Mouse (Mus musculus): ENCODE results near the gene Mrpl30. TPM values are rescaled to one million over a fixed set of nuclear protein-coding genes. Genes with fewer than 3 reads are reported as not detected.

Gene Mrpl30
- polyA plus RNA-seq, 1 experiment from 2014 or later: 240 TPM

- Histone ChIP-seq H3K27ac (peak overlapping the region; percentile 82), H3K36me3 (peaks cover 28% of the 10 kb centered on the region), H3K9me3 (no peaks in the 10 kb centered on the region), H3K4me1 (peaks cover 10% of the 10 kb centered on the region; the same call in 1 of the 2 replicates), H3K9ac (peak overlapping the region; percentile 69), H3K4me3 (peak overlapping the region; percentile 57), H3K27me3 (peaks cover 7% of the 10 kb centered on the region), H3K4me2 (peak overlapping the region; percentile 73)
- ATAC-seq (ENCODE audit: insufficient number of reproducible peaks, insufficient read depth, low FRiP score, low TSS enrichment, low read depth): peak; percentile 77
- WGBS: 6% methylated on average over 33 of the region's 33 CpGs
Measured at GRCm38 (mm10) chr1:37872131-37873067, 17.9 kb upstream of the Mrpl30 start.

GRCm38 (mm10) chr1:37873157-37873556 is 17.1 kb upstream of the Mrpl30 start:
- WGBS: 91% methylated on average over 4 of the region's 4 CpGs
- Histone ChIP-seq H3K4me2 (peak overlapping the region; percentile 73), H3K27ac (no peak overlapping the region), H3K9ac (no peak overlapping the region), H3K27me3 (peaks cover 7% of the 10 kb centered on the region), H3K4me3 (0 out of 2 replicates have a peak overlapping the region, but pooled peaks have one; percentile 57), H3K36me3 (peaks cover 35% of the 10 kb centered on the region), H3K4me1 (peaks cover 10% of the 10 kb centered on the region; the same call in 1 of the 2 replicates), H3K9me3 (no peaks in the 10 kb centered on the region)
- no peak for ATAC-seq (ENCODE audit: insufficient number of reproducible peaks, insufficient read depth, low FRiP score, low TSS enrichment, low read depth)

GRCm38 (mm10) chr1:37877736-37878460 is 12.4 kb upstream of the Mrpl30 start:
- Histone ChIP-seq H3K9me3 (no peaks in the 10 kb centered on the region), H3K4me3 (no peak overlapping the region), H3K4me2 (no peak overlapping the region), H3K4me1 (peaks cover 2% of the 10 kb centered on the region; the same call in 1 of the 2 replicates), H3K27ac (no peak overlapping the region), H3K27me3 (no peaks in the 10 kb centered on the region), H3K36me3 (peaks cover 71% of the 10 kb centered on the region), H3K9ac (no peak overlapping the region)
- WGBS: 94% methylated on average over 13 of the region's 13 CpGs
- no peak for ATAC-seq (ENCODE audit: insufficient number of reproducible peaks, insufficient read depth, low FRiP score, low TSS enrichment, low read depth)

- Histone ChIP-seq H3K9me3 (no peaks in the 10 kb centered on the region), H3K27ac (no peak overlapping the region), H3K9ac (no peak overlapping the region), H3K4me3 (no peak overlapping the region), H3K4me2 (no peak overlapping the region), H3K36me3 (peaks cover 54% of the 10 kb centered on the region), H3K4me1 (no peaks in the 10 kb centered on the region), H3K27me3 (no peaks in the 10 kb centered on the region)
- ATAC-seq (ENCODE audit: insufficient number of reproducible peaks, insufficient read depth, low FRiP score, low TSS enrichment, low read depth): no peak
- 80% methylated on average over 4 of the region's 4 CpGs for WGBS
Measured at GRCm38 (mm10) chr1:37883411-37883810, 6.9 kb upstream of the Mrpl30 start.

GRCm38 (mm10) chr1:37884451-37884850 is 5.8 kb upstream of the Mrpl30 start:
- H3K9me3 ChIP-seq: no peaks in the 10 kb centered on the region
- no peak overlapping the region for H3K9ac ChIP-seq
- H3K4me3 ChIP-seq: no peak overlapping the region
- no peaks in the 10 kb centered on the region for H3K27me3 ChIP-seq
- WGBS: 73% methylated on average over 4 of the region's 4 CpGs
- H3K27ac ChIP-seq: no peak overlapping the region
- H3K36me3 ChIP-seq: peaks cover 44% of the 10 kb centered on the region
- no peak overlapping the region for H3K4me2 ChIP-seq
- no peak for ATAC-seq (ENCODE audit: insufficient number of reproducible peaks, insufficient read depth, low FRiP score, low TSS enrichment, low read depth)
- peaks cover 5% of the 10 kb centered on the region for H3K4me1 ChIP-seq

- peak overlapping the region; percentile 84 for H3K4me2 ChIP-seq
- H3K9me3 ChIP-seq: no peaks in the 10 kb centered on the region
- H3K27me3 ChIP-seq: no peaks in the 10 kb centered on the region
- 75% methylated on average over 7 of the region's 7 CpGs for WGBS
- ATAC-seq (ENCODE audit: insufficient number of reproducible peaks, insufficient read depth, low FRiP score, low TSS enrichment, low read depth): no peak
- H3K4me1 ChIP-seq: peaks cover 20% of the 10 kb centered on the region
- H3K9ac ChIP-seq: peak overlapping the region; percentile 81
- peak overlapping the region; percentile 80 for H3K4me3 ChIP-seq
- peaks cover 16% of the 10 kb centered on the region for H3K36me3 ChIP-seq
- no peak overlapping the region for H3K27ac ChIP-seq
Measured at GRCm38 (mm10) chr1:37889206-37889605, 1.1 kb upstream of the Mrpl30 start.

GRCm38 (mm10) chr1:37891400-37891799 is 1.1 kb downstream of the Mrpl30 start:
- Histone ChIP-seq H3K4me3 (peak overlapping the region; percentile 80), H3K4me2 (peak overlapping the region; percentile 84), H3K27me3 (no peaks in the 10 kb centered on the region), H3K36me3 (peaks cover 28% of the 10 kb centered on the region), H3K27ac (no peak overlapping the region), H3K9me3 (no peaks in the 10 kb centered on the region), H3K9ac (no peak overlapping the region), H3K4me1 (peaks cover 20% of the 10 kb centered on the region)
- ATAC-seq (ENCODE audit: insufficient number of reproducible peaks, insufficient read depth, low FRiP score, low TSS enrichment, low read depth): no peak
- 64% methylated on average over 3 of the region's 3 CpGs for WGBS

GRCm38 (mm10) chr1:37894606-37895005 is 4.3 kb downstream of the Mrpl30 start:
- no peak overlapping the region for H3K4me2 ChIP-seq
- no peaks in the 10 kb centered on the region for H3K9me3 ChIP-seq
- H3K4me1 ChIP-seq: peaks cover 14% of the 10 kb centered on the region
- no peak overlapping the region for H3K9ac ChIP-seq
- H3K27ac ChIP-seq: no peak overlapping the region
- no peak for ATAC-seq (ENCODE audit: insufficient number of reproducible peaks, insufficient read depth, low FRiP score, low TSS enrichment, low read depth)
- no peaks in the 10 kb centered on the region for H3K27me3 ChIP-seq
- peaks cover 56% of the 10 kb centered on the region for H3K36me3 ChIP-seq
- no peak overlapping the region for H3K4me3 ChIP-seq

GRCm38 (mm10) chr1:37899816-37900215 is 9.5 kb downstream of the Mrpl30 start:
- Histone ChIP-seq H3K27ac (no peak overlapping the region), H3K27me3 (no peaks in the 10 kb centered on the region), H3K9ac (no peak overlapping the region), H3K4me3 (no peak overlapping the region), H3K4me2 (no peak overlapping the region), H3K36me3 (peaks cover 54% of the 10 kb centered on the region), H3K9me3 (no peaks in the 10 kb centered on the region), H3K4me1 (no peaks in the 10 kb centered on the region)
- 72% methylated on average over 4 of the region's 4 CpGs for WGBS
- ATAC-seq (ENCODE audit: insufficient number of reproducible peaks, insufficient read depth, low FRiP score, low TSS enrichment, low read depth): no peak

- peaks cover 50% of the 10 kb centered on the region for H3K36me3 ChIP-seq
- ATAC-seq (ENCODE audit: insufficient number of reproducible peaks, insufficient read depth, low FRiP score, low TSS enrichment, low read depth): no peak
- H3K4me3 ChIP-seq: no peak overlapping the region
- H3K9me3 ChIP-seq: no peaks in the 10 kb centered on the region
- no peak overlapping the region for H3K27ac ChIP-seq
- no peak overlapping the region for H3K9ac ChIP-seq
- WGBS: 66% methylated on average over 6 of the region's 6 CpGs
- H3K4me1 ChIP-seq: no peaks in the 10 kb centered on the region
- no peaks in the 10 kb centered on the region for H3K27me3 ChIP-seq
- no peak overlapping the region for H3K4me2 ChIP-seq
Measured at GRCm38 (mm10) chr1:37900288-37900687, 10.0 kb downstream of the Mrpl30 start.

GRCm38 (mm10) chr1:37903178-37903577 is 12.9 kb downstream of the Mrpl30 start:
- Histone ChIP-seq H3K9me3 (no peaks in the 10 kb centered on the region), H3K4me2 (no peak overlapping the region), H3K4me3 (no peak overlapping the region), H3K27ac (no peak overlapping the region), H3K36me3 (peaks cover 25% of the 10 kb centered on the region), H3K9ac (no peak overlapping the region), H3K4me1 (no peaks in the 10 kb centered on the region), H3K27me3 (no peaks in the 10 kb centered on the region)
- ATAC-seq (ENCODE audit: insufficient number of reproducible peaks, insufficient read depth, low FRiP score, low TSS enrichment, low read depth): no peak
- WGBS: 33% methylated on average over 6 of the region's 6 CpGs
